Mouse (Mus musculus) kidney, adult 11 months (tissue): ENCODE results near the gene Gm12394.
"Not testable (repeated sequence)": the region's sequence is repeated elsewhere in the genome, so short reads cannot be mapped to it uniquely, and the experiment has no call there.

Experiments
- DNase-seq: peaks from one replicate; pipeline ENCODE4 v3.0.0; 2022

Gene Gm12394

GRCm38 (mm10) chr4:42853788-42854187, 2.8 kb downstream of the Gm12394 start, which contains the start of gene Fam205a1:
Gene Fam205a1 (minus strand): TSS chr4:42853888.
- DNase-seq, result not testable (repeated sequence)

DNA sequence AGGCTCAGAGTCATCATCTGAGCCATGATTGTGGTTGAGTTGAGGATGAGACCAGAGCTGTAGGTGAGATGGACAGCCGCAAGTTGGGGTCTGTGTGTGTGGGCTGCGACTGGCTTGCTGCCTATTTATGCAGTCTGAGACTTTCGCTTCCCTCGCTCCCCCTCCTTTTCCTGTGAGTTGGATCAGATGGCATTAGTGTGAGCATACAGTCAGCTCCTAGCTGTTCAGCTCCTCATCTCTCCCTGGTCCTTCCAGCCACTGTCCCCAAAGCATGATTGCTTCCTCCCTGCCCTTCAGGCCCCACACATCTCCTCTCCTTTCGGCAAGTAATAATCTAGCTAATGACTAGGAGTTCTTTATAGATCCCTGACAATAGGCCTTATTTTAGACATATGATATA, 82.7 kb downstream of the Gm12394 start, which contains the start of gene Ccl21a:
TSS of gene Ccl21a (minus strand) at position 101 of the 400 bp plus-strand sequence.
- DNase-seq, result not testable (repeated sequence)

DNA sequence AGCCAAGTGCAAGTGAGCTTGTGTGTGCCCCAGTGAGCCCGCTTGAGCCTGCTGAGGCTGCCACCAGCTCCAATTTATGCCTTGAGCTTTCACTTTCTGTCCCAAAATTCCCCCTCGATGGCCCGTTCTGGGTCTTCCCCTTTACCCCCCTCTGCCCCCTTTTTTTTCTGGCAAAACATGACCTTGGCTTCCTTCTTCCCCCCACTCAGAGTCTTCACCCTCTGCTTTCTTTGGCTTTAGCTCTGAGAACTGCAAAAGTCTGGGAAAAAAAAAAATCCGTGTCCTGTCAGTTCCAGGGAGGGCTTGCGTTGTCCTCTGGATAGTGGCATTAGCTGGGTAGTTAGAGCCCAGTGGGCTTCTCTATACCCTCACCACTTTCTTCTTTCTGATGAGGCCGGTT, 100.1 kb downstream of the Gm12394 start, which contains the start of gene Ccl19:
TSS of gene Ccl19 (minus strand) at position 101 of the 400 bp plus-strand sequence.
- DNase-seq, result not testable (repeated sequence)

DNA sequence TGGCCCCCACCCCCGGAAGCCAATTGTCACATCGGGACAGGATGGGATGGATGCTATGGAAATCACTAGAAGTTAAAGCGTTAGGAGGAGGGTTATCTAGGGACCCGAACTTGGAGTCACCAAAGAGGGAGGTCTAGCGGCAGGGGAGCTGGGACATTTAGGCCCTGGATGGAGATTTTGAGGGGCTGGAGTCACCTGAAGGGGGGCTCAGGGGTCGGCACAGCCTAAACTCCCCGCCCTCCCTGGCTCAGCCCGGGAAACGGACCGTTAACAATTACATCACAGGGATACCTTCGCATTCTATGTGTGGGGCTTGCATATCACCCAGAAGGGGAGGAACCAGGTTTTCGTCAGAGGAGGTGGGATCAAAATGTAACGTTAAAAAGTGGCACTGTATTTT, 121.3 kb downstream of the Gm12394 start, which contains the start of gene 4930578G10Rik:
TSS of gene 4930578G10Rik (plus strand) at position 301 of the 400 bp plus-strand sequence.
- DNase-seq, result not testable (repeated sequence)
